Mouse (Mus musculus): Measurements from ENCODE around the gene Tpcn2. TPM values are rescaled to one million over a fixed set of nuclear protein-coding genes. Genes with fewer than 3 reads are reported as not detected.

The Tpcn2 gene
- polyA plus RNA-seq, 1 experiment: 49.2 TPM

DNA sequence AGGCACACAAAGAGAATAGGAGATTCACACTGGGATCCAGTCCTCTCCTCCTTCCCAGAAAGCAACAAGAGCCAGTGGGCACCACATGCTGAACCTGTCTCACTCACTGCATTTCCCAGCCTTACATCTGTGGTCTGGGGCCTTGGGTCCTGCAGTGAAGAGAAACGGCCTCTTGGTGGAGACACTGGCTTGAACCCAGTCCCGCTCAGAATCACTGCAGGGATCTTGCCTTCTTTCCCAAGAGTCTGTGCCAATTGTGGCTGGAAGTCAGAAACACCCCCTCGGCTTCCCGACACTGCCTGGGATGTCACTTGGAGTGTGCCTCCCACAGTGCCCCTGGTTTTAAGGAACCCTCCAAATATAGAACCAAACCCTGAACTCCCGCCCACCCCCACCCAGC, 5.5 kb upstream of the Tpcn2 start:
- WGBS: 51% methylated on average over 5 of the region's 5 CpGs
- DNase-seq: no peak

DNA sequence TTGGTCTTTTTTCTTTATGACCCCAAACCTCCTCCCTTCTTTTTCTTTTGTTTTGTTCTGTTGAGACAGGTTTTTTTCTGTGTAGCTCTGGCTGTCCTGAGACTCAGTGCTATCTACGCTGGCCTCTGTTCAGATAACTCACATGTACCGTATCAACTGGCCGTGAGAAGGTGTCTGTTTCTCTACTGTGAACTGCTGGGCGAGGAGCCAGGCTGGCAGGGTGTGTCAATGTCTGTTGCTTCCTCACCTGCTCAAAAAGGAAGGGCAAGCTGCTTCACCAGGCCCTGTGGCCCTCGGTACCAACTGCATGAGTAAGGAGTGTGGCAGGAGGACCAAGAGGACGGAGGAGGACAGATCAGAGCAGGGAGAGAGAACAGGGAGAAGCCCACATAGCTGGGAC, 3.6 kb upstream of the Tpcn2 start:
- no peak for DNase-seq

More for the DNA sequence above, 5.5 kb upstream of the Tpcn2 start:
- H3K27ac ChIP-seq (ENCODE audit: control insufficient read depth, insufficient read depth, low read length): no peak overlapping the region
- H3K4me3 ChIP-seq (ENCODE audit: control insufficient read depth, insufficient read depth, low read length): no peak overlapping the region
- no peaks in the 10 kb centered on the region for H3K27me3 ChIP-seq (ENCODE audit: control insufficient read depth, insufficient read depth, low read length)
- H3K4me1 ChIP-seq (replicated peaks; ENCODE audit: control insufficient read depth, insufficient read depth, low read length): no peaks in the 10 kb centered on the region
- TF ChIP-seq CTCF (IDR thresholded peaks at IDR 0.05; ENCODE audit: borderline replicate concordance, control insufficient read depth, extremely low read depth, insufficient read depth, low read length, poor library complexity): no peak
- no peak for TF ChIP-seq POLR2A (IDR thresholded peaks at IDR 0.05; ENCODE audit: control insufficient read depth, extremely low read depth, insufficient read depth, low read length, poor library complexity)
- H3K36me3 ChIP-seq (ENCODE audit: control insufficient read depth, insufficient read depth, low read length): no peaks in the 10 kb centered on the region

DNA sequence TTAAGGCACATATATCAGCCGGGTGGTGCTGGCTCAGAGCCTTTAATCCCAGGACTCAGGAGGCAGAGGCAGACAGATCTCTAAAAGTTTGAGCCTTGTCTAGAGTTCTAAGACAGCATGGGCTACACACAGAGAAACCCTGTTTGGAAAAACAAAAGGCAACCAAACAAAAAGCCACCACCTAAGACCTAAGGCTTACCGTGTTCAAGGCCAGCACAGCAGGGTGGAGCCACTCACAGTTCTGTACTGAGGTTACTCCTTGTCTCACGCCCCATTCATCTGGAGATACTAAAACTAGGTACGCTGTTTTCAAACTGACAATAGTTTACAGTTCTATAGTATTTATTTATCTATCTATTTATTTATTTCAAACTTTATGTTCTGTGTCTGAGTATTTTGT, 1.7 kb upstream of the Tpcn2 start:
- H3K27me3 ChIP-seq (ENCODE audit: control insufficient read depth, insufficient read depth, low read length): no peaks in the 10 kb centered on the region
- H3K36me3 ChIP-seq (ENCODE audit: control insufficient read depth, insufficient read depth, low read length): no peaks in the 10 kb centered on the region
- H3K4me1 ChIP-seq (replicated peaks; ENCODE audit: control insufficient read depth, insufficient read depth, low read length): peaks cover 11% of the 10 kb centered on the region
- no peak overlapping the region for H3K27ac ChIP-seq (ENCODE audit: control insufficient read depth, insufficient read depth, low read length)
- TF ChIP-seq POLR2A (IDR thresholded peaks at IDR 0.05; ENCODE audit: control insufficient read depth, extremely low read depth, insufficient read depth, low read length, poor library complexity) (no peak), CTCF (IDR thresholded peaks at IDR 0.05; ENCODE audit: borderline replicate concordance, control insufficient read depth, extremely low read depth, insufficient read depth, low read length, poor library complexity) (no peak)
- DNase-seq: no peak
- WGBS: 97% methylated on average over 4 of the region's 4 CpGs
- H3K4me3 ChIP-seq (ENCODE audit: control insufficient read depth, insufficient read depth, low read length): no peak overlapping the region

More for the DNA sequence above, 3.6 kb upstream of the Tpcn2 start:
- Histone ChIP-seq H3K36me3 (ENCODE audit: control insufficient read depth, insufficient read depth, low read length) (no peaks in the 10 kb centered on the region), H3K27me3 (ENCODE audit: control insufficient read depth, insufficient read depth, low read length) (no peaks in the 10 kb centered on the region), H3K4me1 (replicated peaks; ENCODE audit: control insufficient read depth, insufficient read depth, low read length) (peaks cover 11% of the 10 kb centered on the region), H3K27ac (ENCODE audit: control insufficient read depth, insufficient read depth, low read length) (no peak overlapping the region), H3K4me3 (ENCODE audit: control insufficient read depth, insufficient read depth, low read length) (no peak overlapping the region)
- WGBS: 74% methylated on average over 6 of the region's 6 CpGs
- TF ChIP-seq POLR2A (IDR thresholded peaks at IDR 0.05; ENCODE audit: control insufficient read depth, extremely low read depth, insufficient read depth, low read length, poor library complexity): no peak
- no peak for TF ChIP-seq CTCF (IDR thresholded peaks at IDR 0.05; ENCODE audit: borderline replicate concordance, control insufficient read depth, extremely low read depth, insufficient read depth, low read length, poor library complexity)

DNA sequence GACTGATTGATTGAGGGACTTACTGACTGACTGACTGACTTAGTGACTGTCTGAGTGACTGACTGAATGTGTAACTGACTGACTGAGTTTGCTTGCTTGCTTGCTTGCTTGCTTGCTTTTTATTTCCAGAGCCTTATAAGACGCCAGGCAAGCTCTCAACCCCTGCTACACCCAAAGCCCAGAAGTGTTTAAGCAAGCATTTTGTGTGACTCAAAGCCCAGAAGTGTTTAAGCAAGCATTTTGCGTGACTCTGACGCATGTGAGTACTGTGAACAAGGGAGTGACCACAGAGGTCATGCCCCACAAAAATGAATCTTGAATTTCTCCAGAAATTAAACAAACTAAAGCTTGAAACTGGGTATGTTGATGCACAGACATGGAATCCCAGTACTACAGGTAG, 482 bp upstream of the Tpcn2 start:
- 73% methylated on average over 3 of the region's 3 CpGs for WGBS
- H3K27ac ChIP-seq (ENCODE audit: control insufficient read depth, insufficient read depth, low read length): no peak overlapping the region
- H3K36me3 ChIP-seq (ENCODE audit: control insufficient read depth, insufficient read depth, low read length): no peaks in the 10 kb centered on the region
- TF ChIP-seq CTCF (IDR thresholded peaks at IDR 0.05; ENCODE audit: borderline replicate concordance, control insufficient read depth, extremely low read depth, insufficient read depth, low read length, poor library complexity): no peak
- no peak for TF ChIP-seq POLR2A (IDR thresholded peaks at IDR 0.05; ENCODE audit: control insufficient read depth, extremely low read depth, insufficient read depth, low read length, poor library complexity)
- H3K4me1 ChIP-seq (replicated peaks; ENCODE audit: control insufficient read depth, insufficient read depth, low read length): peaks cover 11% of the 10 kb centered on the region
- no peak overlapping the region for H3K4me3 ChIP-seq (ENCODE audit: control insufficient read depth, insufficient read depth, low read length)
- no peaks in the 10 kb centered on the region for H3K27me3 ChIP-seq (ENCODE audit: control insufficient read depth, insufficient read depth, low read length)
- no peak for DNase-seq

DNA sequence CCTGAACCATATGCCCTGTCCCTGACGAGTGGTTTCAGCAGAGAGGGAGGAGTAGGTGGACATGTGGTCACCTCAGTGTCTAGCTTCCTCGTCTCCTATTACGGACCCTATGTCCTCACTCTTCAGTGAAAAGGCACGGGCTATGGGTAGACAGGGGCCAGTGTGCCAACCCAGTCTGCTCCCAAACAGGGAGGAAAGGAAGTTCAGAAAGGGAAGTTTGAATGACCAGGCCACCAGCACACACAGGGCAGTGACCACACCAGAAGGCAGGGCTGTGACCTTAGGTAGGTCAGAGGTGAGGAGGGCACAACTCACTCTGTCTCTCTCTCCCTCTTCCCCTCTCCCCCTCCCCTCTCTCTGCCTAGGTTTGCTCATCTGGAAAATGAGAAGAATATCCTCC, 770 bp downstream of the Tpcn2 start:
- TF ChIP-seq POLR2A (IDR thresholded peaks at IDR 0.05; ENCODE audit: control insufficient read depth, extremely low read depth, insufficient read depth, low read length, poor library complexity) (no peak), CTCF (IDR thresholded peaks at IDR 0.05; ENCODE audit: borderline replicate concordance, control insufficient read depth, extremely low read depth, insufficient read depth, low read length, poor library complexity) (no peak)
- H3K27ac ChIP-seq (ENCODE audit: control insufficient read depth, insufficient read depth, low read length): no peak overlapping the region
- H3K36me3 ChIP-seq (ENCODE audit: control insufficient read depth, insufficient read depth, low read length): no peaks in the 10 kb centered on the region
- H3K4me1 ChIP-seq (replicated peaks; ENCODE audit: control insufficient read depth, insufficient read depth, low read length): peaks cover 11% of the 10 kb centered on the region
- H3K4me3 ChIP-seq (ENCODE audit: control insufficient read depth, insufficient read depth, low read length): peak overlapping the region; percentile 81
- WGBS: 65% methylated on average over 4 of the region's 4 CpGs
- H3K27me3 ChIP-seq (ENCODE audit: control insufficient read depth, insufficient read depth, low read length): no peaks in the 10 kb centered on the region
- no peak for DNase-seq

DNA sequence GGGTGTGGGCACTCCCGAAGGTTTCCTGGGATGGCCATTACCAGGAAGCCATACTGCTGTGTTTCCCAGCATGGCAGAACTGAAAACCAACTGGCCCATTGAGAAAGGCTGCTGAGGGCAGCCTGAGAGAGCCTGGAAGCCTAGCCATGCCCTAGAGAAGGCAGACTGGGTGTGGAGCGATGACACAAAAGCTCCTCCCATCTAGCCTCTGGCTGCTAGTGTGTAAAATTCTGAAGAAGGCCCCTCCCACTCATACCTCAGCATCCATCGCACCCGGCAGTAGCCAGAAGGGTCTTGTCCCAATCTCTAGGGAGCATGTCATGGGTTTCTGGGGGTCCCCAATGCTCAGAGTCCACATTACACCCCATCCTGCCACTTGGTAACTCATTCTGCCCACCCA, 2.4 kb downstream of the Tpcn2 start:
- Histone ChIP-seq H3K27ac (ENCODE audit: control insufficient read depth, insufficient read depth, low read length) (no peak overlapping the region), H3K4me1 (replicated peaks; ENCODE audit: control insufficient read depth, insufficient read depth, low read length) (peaks cover 11% of the 10 kb centered on the region), H3K27me3 (ENCODE audit: control insufficient read depth, insufficient read depth, low read length) (no peaks in the 10 kb centered on the region), H3K36me3 (ENCODE audit: control insufficient read depth, insufficient read depth, low read length) (no peaks in the 10 kb centered on the region), H3K4me3 (ENCODE audit: control insufficient read depth, insufficient read depth, low read length) (no peak overlapping the region)
- TF ChIP-seq CTCF (IDR thresholded peaks at IDR 0.05; ENCODE audit: borderline replicate concordance, control insufficient read depth, extremely low read depth, insufficient read depth, low read length, poor library complexity) (no peak), POLR2A (IDR thresholded peaks at IDR 0.05; ENCODE audit: control insufficient read depth, extremely low read depth, insufficient read depth, low read length, poor library complexity) (no peak)
- WGBS: 93% methylated on average over 4 of the region's 4 CpGs
- no peak for DNase-seq

DNA sequence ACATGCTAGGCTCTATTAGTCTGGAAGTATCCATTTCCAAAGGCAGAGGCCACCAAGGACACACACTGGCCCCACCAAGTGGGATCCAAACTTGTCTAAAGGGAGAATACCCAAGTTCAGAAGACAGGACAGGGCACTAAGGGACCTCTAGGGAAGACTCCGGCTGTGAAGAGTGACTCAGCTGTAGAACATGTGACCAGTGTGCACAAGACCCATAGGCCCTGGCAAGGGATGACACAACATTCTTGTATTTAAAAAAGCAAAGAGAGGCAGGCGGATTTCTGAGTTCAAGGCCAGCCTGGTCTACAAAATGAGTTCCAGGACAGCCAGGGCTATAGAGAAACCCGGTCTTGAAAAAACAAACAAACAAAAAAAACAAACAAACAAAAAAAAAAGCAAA, 8.3 kb downstream of the Tpcn2 start:
- Histone ChIP-seq H3K27ac (ENCODE audit: control insufficient read depth, insufficient read depth, low read length) (no peak overlapping the region), H3K4me3 (ENCODE audit: control insufficient read depth, insufficient read depth, low read length) (no peak overlapping the region), H3K36me3 (ENCODE audit: control insufficient read depth, insufficient read depth, low read length) (no peaks in the 10 kb centered on the region), H3K27me3 (ENCODE audit: control insufficient read depth, insufficient read depth, low read length) (no peaks in the 10 kb centered on the region), H3K4me1 (replicated peaks; ENCODE audit: control insufficient read depth, insufficient read depth, low read length) (no peaks in the 10 kb centered on the region)
- WGBS: 94% methylated on average over 3 of the region's 3 CpGs
- no peak for TF ChIP-seq POLR2A (IDR thresholded peaks at IDR 0.05; ENCODE audit: control insufficient read depth, extremely low read depth, insufficient read depth, low read length, poor library complexity)
- no peak for TF ChIP-seq CTCF (IDR thresholded peaks at IDR 0.05; ENCODE audit: borderline replicate concordance, control insufficient read depth, extremely low read depth, insufficient read depth, low read length, poor library complexity)
- no peak for DNase-seq

Data from thymus, adult 2 months (tissue).